Mouse (Mus musculus) midbrain, postnatal 0 days (tissue): ENCODE results near the gene Kcnj6. TPM values are rescaled to one million over a fixed set of nuclear protein-coding genes. Genes with fewer than 3 reads are reported as not detected.

Source experiments
- ATAC-seq: fragments of 200-750 bp; cut with Nextera tagmentation; 2 replicates; pipeline ENCODE4 v1.8.0; 2017; ENCODE audit warnings: moderate number of reproducible peaks, mild to moderate bottlenecking, moderate TSS enrichment, moderate library complexity; ENCODE audit not compliant: low FRiP score
- DNase-seq: peaks from one replicate; pipeline ENCODE4 v3.0.0-alpha.2; 2015; ENCODE audit warnings: low spot score
- H3K27ac ChIP-seq: fragments of 300-500 bp; sonication (generic); 2 replicates; pipeline ENCODE4 v1.5.1; 2014; ENCODE audit warnings: low read depth, mild to moderate bottlenecking, low read length, mixed read lengths
- H3K27me3 ChIP-seq: fragments of 300-500 bp; sonication (generic); 2 replicates; pipeline ENCODE4 v1.6.1; 2014; ENCODE audit warnings: low read length, control low read depth, mixed read lengths; ENCODE audit not compliant: insufficient read depth
- H3K36me3 ChIP-seq: fragments of 300-500 bp; sonication (generic); 2 replicates; pipeline ENCODE4 v1.6.1; 2014; ENCODE audit warnings: low read length, control low read depth, mixed read lengths; ENCODE audit not compliant: insufficient read depth
- H3K4me1 ChIP-seq: fragments of 300-500 bp; sonication (generic); 2 replicates; pipeline ENCODE4 v1.6.1; 2014; ENCODE audit warnings: mild to moderate bottlenecking, control low read depth, antibody characterized with exemption, low read length, mixed read lengths; ENCODE audit not compliant: insufficient read depth
- H3K4me2 ChIP-seq: fragments of 300-500 bp; sonication (generic); 2 replicates; pipeline ENCODE4 v1.6.1; 2014; ENCODE audit warnings: low read depth, mild to moderate bottlenecking, low read length, mixed read lengths; ENCODE audit not compliant: poor library complexity, severe bottlenecking
- H3K4me3 ChIP-seq: fragments of 300-500 bp; sonication (generic); 2 replicates; pipeline ENCODE4 v1.5.1; 2014; ENCODE audit warnings: low read depth, mild to moderate bottlenecking, low read length, moderate library complexity
- H3K9ac ChIP-seq: fragments of 300-500 bp; sonication (generic); replicated peaks from 2 replicates; pipeline ENCODE4 v1.6.1; 2014; ENCODE audit warnings: mild to moderate bottlenecking, low read length, moderate library complexity, mixed read lengths; ENCODE audit not compliant: poor library complexity, severe bottlenecking
- H3K9me3 ChIP-seq: fragments of 300-500 bp; sonication (generic); 2 replicates; pipeline ENCODE4 v1.6.1; 2016; ENCODE audit warnings: low read length, control low read depth
- CTCF ChIP-seq: IDR thresholded peaks from 2 replicates; pipeline ENCODE4 v1.5.1; 2016; ENCODE audit warnings: antibody characterized with exemption, mild to moderate bottlenecking
- WGBS: fragments of 180-500 bp; shearing (Covaris S2); extraction: QIAGEN DNeasy Blood & Tissue Kit; methylation state at CpG from one replicate; pipeline ENCODE4 v1.1.7; 2014; 5-methylcytosine and 5-hydroxymethylcytosine counted together
- polyA plus RNA-seq: library from polyadenylated mRNA; unstranded; fragments of >200 nt; fragmentation: Nextera tagmentation; extraction: Ambion mirVana; gene quantifications from 2 replicates; pipeline ENCODE4 v1.2.1, GENCODE M21; 2015
- total RNA-seq: library from RNA; depleted of rRNA; stranded (reverse); fragments of >200 nt; gene quantifications from 2 replicates; pipeline ENCODE4 v1.2.3, GENCODE M21; 2014

Kcnj6 gene
- total and polyA plus RNA-seq, 2 experiments from 2014 or later = 3.2 to 12.9 TPM

GRCm38 (mm10) chr16:94743853-94744501 lies 253.5 kb downstream of the Kcnj6 start:
- DNase-seq (peak; percentile 71), ATAC-seq (no peak)
- H3K4me1 ChIP-seq = no peaks in the 10 kb centered on the region
- TF ChIP-seq CTCF = peak; percentile 74
- H3K4me2 ChIP-seq = no peak overlapping the region
- no peak overlapping the region for H3K27ac ChIP-seq
- H3K36me3 ChIP-seq = no peaks in the 10 kb centered on the region
- 7% methylated on average over 11 of the region's 11 CpGs for WGBS
- no peaks in the 10 kb centered on the region for H3K27me3 ChIP-seq
- no peak overlapping the region for H3K9ac ChIP-seq
- H3K4me3 ChIP-seq = no peak overlapping the region
- H3K9me3 ChIP-seq = no peaks in the 10 kb centered on the region

GRCm38 (mm10) chr16:94737359-94737687 lies 260.2 kb downstream of the Kcnj6 start:
- no peak for ATAC-seq
- H3K36me3 ChIP-seq = no peaks in the 10 kb centered on the region
- DNase-seq = no peak
- H3K4me3 ChIP-seq = no peak overlapping the region
- H3K4me1 ChIP-seq = no peaks in the 10 kb centered on the region
- no peak overlapping the region for H3K9ac ChIP-seq
- no peaks in the 10 kb centered on the region for H3K9me3 ChIP-seq
- TF ChIP-seq CTCF = no peak
- 82% methylated on average over 1 of the region's 1 CpGs for WGBS
- no peak overlapping the region for H3K4me2 ChIP-seq
- no peak overlapping the region for H3K27ac ChIP-seq
- no peaks in the 10 kb centered on the region for H3K27me3 ChIP-seq

- Histone ChIP-seq H3K27ac (no peak overlapping the region), H3K9ac (no peak overlapping the region), H3K4me2 (no peak overlapping the region), H3K4me3 (no peak overlapping the region), H3K4me1 (no peaks in the 10 kb centered on the region), H3K36me3 (no peaks in the 10 kb centered on the region), H3K27me3 (no peaks in the 10 kb centered on the region), H3K9me3 (no peaks in the 10 kb centered on the region)
- no peak for DNase-seq
- 86% methylated on average over 8 of the region's 8 CpGs for WGBS
- ATAC-seq = no peak
- no peak for TF ChIP-seq CTCF
Measured at GRCm38 (mm10) chr16:94736462-94737358, 260.8 kb downstream of the Kcnj6 start.

- H3K4me3 ChIP-seq = no peak overlapping the region
- no peaks in the 10 kb centered on the region for H3K9me3 ChIP-seq
- H3K27me3 ChIP-seq = no peaks in the 10 kb centered on the region
- ATAC-seq = no peak
- DNase-seq = peak; percentile 18
- H3K4me2 ChIP-seq = no peak overlapping the region
- WGBS = 69% methylated on average over 3 of the region's 3 CpGs
- H3K4me1 ChIP-seq = no peaks in the 10 kb centered on the region
- TF ChIP-seq CTCF = peak; percentile 43
- H3K27ac ChIP-seq = no peak overlapping the region
- no peak overlapping the region for H3K9ac ChIP-seq
- no peaks in the 10 kb centered on the region for H3K36me3 ChIP-seq
Measured at GRCm38 (mm10) chr16:94735472-94735871, 262.0 kb downstream of the Kcnj6 start.

- H3K9ac ChIP-seq = no peak overlapping the region
- H3K4me3 ChIP-seq = no peak overlapping the region
- WGBS = 73% methylated on average over 12 of the region's 12 CpGs
- no peak overlapping the region for H3K4me2 ChIP-seq
- H3K27me3 ChIP-seq = no peaks in the 10 kb centered on the region
- DNase-seq (no peak), ATAC-seq (no peak)
- H3K9me3 ChIP-seq = no peaks in the 10 kb centered on the region
- no peak for TF ChIP-seq CTCF
- no peaks in the 10 kb centered on the region for H3K36me3 ChIP-seq
- no peaks in the 10 kb centered on the region for H3K4me1 ChIP-seq
- no peak overlapping the region for H3K27ac ChIP-seq
Measured at GRCm38 (mm10) chr16:94731027-94731426, 266.5 kb downstream of the Kcnj6 start.

- TF ChIP-seq CTCF = no peak
- no peak overlapping the region for H3K4me3 ChIP-seq
- H3K27ac ChIP-seq = no peak overlapping the region
- no peaks in the 10 kb centered on the region for H3K27me3 ChIP-seq
- H3K9me3 ChIP-seq = no peaks in the 10 kb centered on the region
- ATAC-seq (no peak), DNase-seq (no peak)
- H3K36me3 ChIP-seq = no peaks in the 10 kb centered on the region
- WGBS = 89% methylated on average over 6 of the region's 6 CpGs
- H3K9ac ChIP-seq = no peak overlapping the region
- H3K4me1 ChIP-seq = 0 out of 2 replicates have a peak, but pooled peaks cover 3% of the 10 kb centered on the region
- H3K4me2 ChIP-seq = no peak overlapping the region
Measured at GRCm38 (mm10) chr16:94729236-94729635, 268.3 kb downstream of the Kcnj6 start.
